Mouse (Mus musculus) E14TG2a.4 (cell line): ENCODE results near the gene Otop2.

ENCODE experiments used
- CTCF ChIP-seq: conservative IDR thresholded peaks from 2 replicates; pipeline ENCODE4 v1.5.1; 2014; ENCODE audit warnings: low read length
- POU5F1 ChIP-seq: IDR thresholded peaks from 2 replicates; pipeline ENCODE4 v1.6.1; 2014; ENCODE audit warnings: low read length, borderline replicate concordance

DNA sequence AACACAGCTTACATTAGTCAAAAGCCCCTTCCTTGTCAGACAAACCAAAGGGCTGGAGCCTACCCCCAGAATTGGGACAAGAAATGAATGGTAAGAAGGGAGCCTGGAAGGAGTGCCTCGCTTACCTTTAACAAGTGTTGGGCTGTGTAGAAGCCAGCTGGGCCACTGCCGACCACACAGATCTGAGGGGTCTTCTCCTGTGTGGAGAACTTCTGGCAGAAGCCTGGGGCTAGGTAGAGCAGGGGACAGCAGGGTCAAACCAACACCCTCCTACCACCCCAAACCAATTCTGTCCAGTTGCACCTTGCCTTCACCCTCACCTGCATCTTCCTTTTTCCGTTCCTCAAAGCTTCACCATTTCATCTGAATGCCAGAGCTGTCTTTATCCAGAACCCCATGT lies 31.0 kb upstream of the Otop2 start:
- TF ChIP-seq CTCF (no peak), POU5F1 (no peak)
